Mouse (Mus musculus): ENCODE data around the gene Coq9. TPM values are rescaled to one million over a fixed set of nuclear protein-coding genes. Genes with fewer than 3 reads are reported as not detected.

Coq9 gene
- total RNA-seq, 1 experiment: 42.9 TPM

DNA sequence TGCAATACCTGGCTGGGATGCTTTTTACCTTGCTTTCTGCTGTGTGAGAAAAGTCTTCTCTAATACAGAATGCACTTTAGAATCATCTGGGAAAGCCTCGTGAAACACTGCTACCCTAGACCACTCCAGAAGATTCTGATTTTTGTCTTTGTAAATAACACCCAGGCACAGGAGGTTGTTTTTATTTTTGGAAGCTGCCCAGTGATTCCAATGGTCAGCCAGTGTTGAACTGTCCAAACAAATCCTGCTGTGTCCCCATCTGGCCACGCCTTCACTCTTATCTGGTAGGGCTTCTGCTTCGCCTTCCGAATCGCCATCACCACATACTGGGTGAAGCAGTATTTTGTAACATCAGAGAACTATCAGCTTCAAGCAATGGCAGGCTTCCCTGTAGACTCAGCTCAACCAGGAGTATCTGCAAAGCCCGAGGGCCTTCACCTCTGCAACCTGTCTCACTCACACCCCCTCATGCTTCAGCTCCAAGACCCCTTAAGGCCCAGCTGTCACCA, 18.4 kb upstream of the Coq9 start:
- no peak overlapping the region for H3K4me3 ChIP-seq (ENCODE audit: insufficient read depth in 1 of 2, low read depth in 1 of 2, low read length in 2 of 2, poor library complexity in 1 of 2, severe bottlenecking in 1 of 2)
- no peak for TF ChIP-seq CHD2 (IDR thresholded peaks at IDR 0.05; ENCODE audit: low read depth, low read length)
- no peak for TF ChIP-seq ZNF384 (IDR thresholded peaks at IDR 0.05; ENCODE audit: low read depth, low read length)
- TF ChIP-seq ZC3H11A (IDR thresholded peaks at IDR 0.05; ENCODE audit: borderline replicate concordance, low read depth, low read length): no peak
- no peak for TF ChIP-seq MAFK (IDR thresholded peaks at IDR 0.05; ENCODE audit: insufficient read depth, low read depth, low read length)
- no peak for TF ChIP-seq HCFC1 (IDR thresholded peaks at IDR 0.05; ENCODE audit: borderline replicate concordance, insufficient read depth, low read length)
- H3K9me3 ChIP-seq (ENCODE audit: control insufficient read depth, insufficient read depth, low read depth, low read length): no peaks in the 10 kb centered on the region
- no peak overlapping the region for H3K9ac ChIP-seq (ENCODE audit: insufficient read depth, low read depth, low read length, poor library complexity, severe bottlenecking)
- DNase-seq (ENCODE audit: low read depth, low spot score): no peak
- H3K27ac ChIP-seq (ENCODE audit: insufficient read depth, low read depth, low read length, poor library complexity, severe bottlenecking): no peak overlapping the region
- H3K4me1 ChIP-seq (ENCODE audit: control insufficient read depth in 2 of 2, insufficient read depth in 2 of 2, low read length in 2 of 2, poor library complexity in 1 of 2): peaks cover 0 to 10% of the 10 kb centered on the region in 2 experiments; a peak in 1 of 4 replicates
- in situ Hi-C loops (cut with MboI; ENCODE audit: low sequenced_read_pairs in 2 of 2, unreplicated experiment in 2 of 2): no loop called here
- H3K36me3 ChIP-seq (ENCODE audit: control insufficient read depth, insufficient read depth, low read length, poor library complexity, severe bottlenecking): peaks cover 33% of the 10 kb centered on the region

- H3K36me3 ChIP-seq (ENCODE audit: control insufficient read depth, insufficient read depth, low read length, poor library complexity, severe bottlenecking): peaks cover 40% of the 10 kb centered on the region
Observed at GRCm38 (mm10) chr8:94820553-94820952, 17.6 kb upstream of the Coq9 start.

GRCm38 (mm10) chr8:94821381-94821780, 16.7 kb upstream of the Coq9 start:
- Histone ChIP-seq H3K9me3 (ENCODE audit: control insufficient read depth, insufficient read depth, low read depth, low read length) (no peaks in the 10 kb centered on the region), H3K36me3 (ENCODE audit: control insufficient read depth, insufficient read depth, low read length, poor library complexity, severe bottlenecking) (peaks cover 42% of the 10 kb centered on the region), H3K9ac (ENCODE audit: insufficient read depth, low read depth, low read length, poor library complexity, severe bottlenecking) (no peak overlapping the region), H3K27ac (ENCODE audit: insufficient read depth, low read depth, low read length, poor library complexity, severe bottlenecking) (no peak overlapping the region), H3K4me1 (ENCODE audit: control insufficient read depth in 2 of 2, insufficient read depth in 2 of 2, low read length in 2 of 2, poor library complexity in 1 of 2) (peaks cover 0 to 10% of the 10 kb centered on the region in 2 experiments; a peak in 1 of 4 replicates), H3K4me3 (ENCODE audit: insufficient read depth in 1 of 2, low read depth in 1 of 2, low read length in 2 of 2, poor library complexity in 1 of 2, severe bottlenecking in 1 of 2) (no peak overlapping the region)
- TF ChIP-seq HCFC1 (IDR thresholded peaks at IDR 0.05; ENCODE audit: borderline replicate concordance, insufficient read depth, low read length) (no peak), ZNF384 (IDR thresholded peaks at IDR 0.05; ENCODE audit: low read depth, low read length) (no peak), ZC3H11A (IDR thresholded peaks at IDR 0.05; ENCODE audit: borderline replicate concordance, low read depth, low read length) (no peak)
- in situ Hi-C loops (cut with MboI; ENCODE audit: low sequenced_read_pairs in 2 of 2, unreplicated experiment in 2 of 2): no loop called here
- no peak for DNase-seq (ENCODE audit: low read depth, low spot score)

More at GRCm38 (mm10) chr8:94820553-94820952, 17.6 kb upstream of the Coq9 start:
- no peaks in the 10 kb centered on the region for H3K9me3 ChIP-seq (ENCODE audit: control insufficient read depth, insufficient read depth, low read depth, low read length)
- no peak overlapping the region for H3K27ac ChIP-seq (ENCODE audit: insufficient read depth, low read depth, low read length, poor library complexity, severe bottlenecking)
- no peak for DNase-seq (ENCODE audit: low read depth, low spot score)
- peaks cover 0 to 10% of the 10 kb centered on the region in 2 experiments; a peak in 1 of 4 replicates for H3K4me1 ChIP-seq (ENCODE audit: control insufficient read depth in 2 of 2, insufficient read depth in 2 of 2, low read length in 2 of 2, poor library complexity in 1 of 2)
- no peak overlapping the region for H3K4me3 ChIP-seq (ENCODE audit: insufficient read depth in 1 of 2, low read depth in 1 of 2, low read length in 2 of 2, poor library complexity in 1 of 2, severe bottlenecking in 1 of 2)
- no peak overlapping the region for H3K9ac ChIP-seq (ENCODE audit: insufficient read depth, low read depth, low read length, poor library complexity, severe bottlenecking)
- in situ Hi-C loops (cut with MboI; ENCODE audit: low sequenced_read_pairs in 2 of 2, unreplicated experiment in 2 of 2): no loop called here
- no peak for TF ChIP-seq HCFC1 (IDR thresholded peaks at IDR 0.05; ENCODE audit: borderline replicate concordance, insufficient read depth, low read length)
- no peak for TF ChIP-seq ZC3H11A (IDR thresholded peaks at IDR 0.05; ENCODE audit: borderline replicate concordance, low read depth, low read length)
- no peak for TF ChIP-seq MAFK (IDR thresholded peaks at IDR 0.05; ENCODE audit: insufficient read depth, low read depth, low read length)
- TF ChIP-seq ZNF384 (IDR thresholded peaks at IDR 0.05; ENCODE audit: low read depth, low read length): no peak
- TF ChIP-seq CHD2 (IDR thresholded peaks at IDR 0.05; ENCODE audit: low read depth, low read length): no peak

- peak; percentile 58 for DNase-seq (ENCODE audit: low read depth, low spot score)
- in situ Hi-C loops (cut with MboI; ENCODE audit: low sequenced_read_pairs in 2 of 2, unreplicated experiment in 2 of 2): no loop called here
- peak; percentile 100 for TF ChIP-seq MAFK (IDR thresholded peaks at IDR 0.05; ENCODE audit: insufficient read depth, low read depth, low read length)
- TF ChIP-seq HCFC1 (IDR thresholded peaks at IDR 0.05; ENCODE audit: borderline replicate concordance, insufficient read depth, low read length): no peak
- TF ChIP-seq CHD2 (IDR thresholded peaks at IDR 0.05; ENCODE audit: low read depth, low read length): no peak
- no peak for TF ChIP-seq ZC3H11A (IDR thresholded peaks at IDR 0.05; ENCODE audit: borderline replicate concordance, low read depth, low read length)
- TF ChIP-seq ZNF384 (IDR thresholded peaks at IDR 0.05; ENCODE audit: low read depth, low read length): no peak
- Histone ChIP-seq H3K9ac (ENCODE audit: insufficient read depth, low read depth, low read length, poor library complexity, severe bottlenecking) (no peak overlapping the region), H3K4me1 (ENCODE audit: control insufficient read depth in 2 of 2, insufficient read depth in 2 of 2, low read length in 2 of 2, poor library complexity in 1 of 2) (peaks cover 0 to 10% of the 10 kb centered on the region in 2 experiments; a peak in 1 of 4 replicates), H3K4me3 (ENCODE audit: insufficient read depth in 1 of 2, low read depth in 1 of 2, low read length in 2 of 2, poor library complexity in 1 of 2, severe bottlenecking in 1 of 2) (no peak overlapping the region), H3K36me3 (ENCODE audit: control insufficient read depth, insufficient read depth, low read length, poor library complexity, severe bottlenecking) (peaks cover 48% of the 10 kb centered on the region), H3K27ac (ENCODE audit: insufficient read depth, low read depth, low read length, poor library complexity, severe bottlenecking) (0 out of 2 replicates have a peak overlapping the region, but pooled peaks have one; percentile 7), H3K9me3 (ENCODE audit: control insufficient read depth, insufficient read depth, low read depth, low read length) (no peaks in the 10 kb centered on the region)
Observed at GRCm38 (mm10) chr8:94822637-94823560, 15.2 kb upstream of the Coq9 start.

Data from ES-E14 (cell line).